Mouse (Mus musculus) lung, postnatal 10 days (tissue): ENCODE data around the gene Csnk1g1.

Source experiments
- DNase-seq: peaks from one replicate; pipeline ENCODE4 v3.0.0; 2021

Gene Csnk1g1

GRCm38 (mm10) chr9:65998965-65999364 lies 90.2 kb downstream of the Csnk1g1 start:
- DNase-seq, result no peak

DNA sequence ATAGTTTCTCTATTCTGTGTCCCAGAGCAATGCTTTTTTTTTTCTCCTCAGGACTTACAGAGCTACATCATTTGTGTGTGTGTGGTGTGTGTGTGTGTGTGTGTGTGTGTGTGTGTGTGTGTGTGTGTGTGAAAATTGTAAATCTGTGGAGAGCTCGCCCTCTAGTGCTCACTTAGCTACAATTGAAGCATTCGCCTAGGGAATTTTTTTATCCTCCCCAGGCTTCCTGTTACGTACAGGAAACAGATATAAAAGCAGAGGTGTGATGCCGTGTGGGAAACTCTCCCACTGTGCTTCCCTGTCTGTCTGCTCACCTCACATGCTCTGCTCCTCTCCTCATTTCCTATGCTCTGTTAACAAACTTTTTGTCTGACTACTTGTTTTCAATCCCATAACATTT lies 95.7 kb downstream of the Csnk1g1 start:
- peak; percentile 77 for DNase-seq

GRCm38 (mm10) chr9:66007603-66008202 lies 99.0 kb downstream of the Csnk1g1 start:
- DNase-seq, result no peak

DNA sequence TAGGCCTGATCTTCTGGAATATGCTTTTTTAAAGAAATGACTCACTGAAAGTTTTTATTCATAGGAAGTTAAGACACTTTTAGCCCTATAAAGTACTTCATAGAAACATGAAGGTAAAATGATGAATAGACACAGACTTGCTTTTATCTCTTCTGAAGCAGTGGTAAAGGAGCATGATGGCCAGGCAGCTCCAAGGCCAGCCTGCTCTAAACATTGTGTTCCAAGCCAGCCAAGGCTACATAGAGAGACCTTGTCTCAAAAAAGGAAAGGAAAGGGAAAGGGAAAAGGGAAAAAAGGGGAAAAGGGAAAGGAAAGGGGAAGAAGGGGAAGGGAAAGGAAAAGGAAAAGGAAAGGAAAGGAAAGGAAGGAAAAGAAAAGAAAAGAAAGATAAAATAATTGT lies 111.9 kb downstream of the Csnk1g1 start:
- DNase-seq, result no peak

- no peak for DNase-seq
These were observed 129.4 kb downstream of the Csnk1g1 start for GRCm38 (mm10) chr9:66038082-66038481.

GRCm38 (mm10) chr9:66038581-66038980 lies 129.9 kb downstream of the Csnk1g1 start:
- no peak for DNase-seq

DNA sequence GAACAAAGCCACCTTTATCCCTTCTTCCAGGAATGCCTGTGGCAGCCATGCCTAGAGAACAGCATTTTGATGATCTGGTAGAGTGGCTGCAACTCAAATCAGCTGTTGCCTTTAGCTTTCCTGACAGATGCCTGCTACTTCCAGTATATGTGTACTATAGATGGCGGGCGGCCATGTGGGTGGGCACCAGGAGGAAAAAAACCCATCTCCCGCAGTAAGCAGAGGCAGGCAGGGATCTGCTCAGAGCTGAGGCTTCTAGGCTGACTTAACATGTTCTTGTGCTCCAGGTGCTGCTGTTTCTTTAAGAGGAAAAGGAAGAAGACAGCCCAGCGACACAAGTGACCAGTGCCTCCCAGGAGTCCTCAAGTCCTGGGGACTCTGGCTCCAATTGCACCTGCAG lies 130.6 kb downstream of the Csnk1g1 start:
- DNase-seq, result no peak

GRCm38 (mm10) chr9:66040801-66041200 lies 132.1 kb downstream of the Csnk1g1 start:
- DNase-seq, result no peak

GRCm38 (mm10) chr9:66042331-66042730 lies 133.6 kb downstream of the Csnk1g1 start:
- DNase-seq, result peak; percentile 47

DNA sequence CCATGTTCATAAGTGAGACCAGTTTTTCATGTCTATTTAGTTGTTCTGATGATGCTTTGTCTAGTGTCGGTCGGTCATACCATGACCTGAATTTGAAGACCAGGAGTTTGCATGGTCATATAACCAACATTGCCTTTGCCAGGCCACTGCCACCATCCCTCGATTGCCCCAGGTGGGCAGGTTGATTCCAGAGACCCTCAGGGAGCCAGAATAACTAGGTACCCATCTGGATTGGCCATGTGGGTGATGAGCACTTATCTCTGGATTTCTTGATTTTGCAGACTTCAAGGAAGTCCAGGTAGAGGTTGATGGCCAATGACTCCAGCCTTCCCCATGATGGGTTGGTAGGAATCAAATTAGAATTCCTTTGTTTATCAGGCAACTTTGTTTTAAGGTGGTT lies 134.5 kb downstream of the Csnk1g1 start:
- no peak for DNase-seq

DNA sequence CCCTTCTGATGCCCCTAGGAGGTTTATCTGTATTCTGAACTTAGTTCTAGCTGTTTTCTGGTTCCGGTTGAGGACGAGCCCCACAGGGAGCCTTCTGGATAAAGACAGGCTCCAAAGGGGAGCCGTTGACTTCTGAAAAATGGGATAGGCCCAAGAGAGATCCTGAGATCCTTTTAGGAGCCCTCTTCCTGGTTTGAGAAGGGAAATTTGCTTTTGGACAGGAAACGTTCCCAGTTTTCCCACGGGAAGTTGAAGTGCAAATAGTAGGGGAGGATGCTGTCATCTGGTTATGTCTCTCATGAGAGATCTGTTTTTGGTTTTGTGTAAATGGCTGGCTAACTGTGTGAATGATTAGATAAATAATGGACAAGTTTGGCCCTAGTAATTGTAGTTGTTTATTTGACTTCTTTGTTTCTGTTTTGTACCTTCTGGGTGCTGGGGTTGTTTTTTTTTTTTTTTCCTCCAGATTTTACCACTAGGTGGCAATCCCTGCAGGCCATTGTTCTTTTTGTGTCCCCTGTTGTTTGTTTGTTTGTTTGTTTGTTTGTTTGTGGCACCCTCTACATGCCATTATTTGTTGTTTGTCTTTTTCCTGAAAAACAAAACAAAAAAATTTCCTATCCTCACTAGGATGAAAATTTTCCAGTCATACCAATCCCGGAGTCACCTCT lies 141.3 kb downstream of the Csnk1g1 start:
- DNase-seq, result no peak

GRCm38 (mm10) chr9:66051493-66051892 lies 142.8 kb downstream of the Csnk1g1 start:
- no peak for DNase-seq

DNA sequence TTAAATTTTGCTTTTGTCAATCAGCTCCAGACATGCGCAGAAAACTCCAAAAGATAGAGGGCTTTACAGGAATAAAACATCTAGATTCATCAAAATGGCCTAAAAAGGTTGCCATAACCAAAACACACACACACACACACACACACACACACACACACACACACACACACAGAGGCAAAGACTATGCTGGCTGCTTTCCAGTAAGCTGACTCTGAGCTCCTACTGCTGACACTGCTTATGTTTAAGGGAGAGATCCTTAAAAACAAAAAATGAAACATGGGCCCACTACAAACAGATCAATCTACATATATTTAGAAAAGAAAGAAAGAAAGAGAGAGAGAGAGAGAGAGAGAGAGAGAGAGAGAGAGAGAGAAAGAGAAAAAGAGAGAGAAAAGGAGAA lies 144.0 kb downstream of the Csnk1g1 start:
- DNase-seq, result no peak

GRCm38 (mm10) chr9:66053620-66054019 lies 144.9 kb downstream of the Csnk1g1 start:
- no peak for DNase-seq

DNA sequence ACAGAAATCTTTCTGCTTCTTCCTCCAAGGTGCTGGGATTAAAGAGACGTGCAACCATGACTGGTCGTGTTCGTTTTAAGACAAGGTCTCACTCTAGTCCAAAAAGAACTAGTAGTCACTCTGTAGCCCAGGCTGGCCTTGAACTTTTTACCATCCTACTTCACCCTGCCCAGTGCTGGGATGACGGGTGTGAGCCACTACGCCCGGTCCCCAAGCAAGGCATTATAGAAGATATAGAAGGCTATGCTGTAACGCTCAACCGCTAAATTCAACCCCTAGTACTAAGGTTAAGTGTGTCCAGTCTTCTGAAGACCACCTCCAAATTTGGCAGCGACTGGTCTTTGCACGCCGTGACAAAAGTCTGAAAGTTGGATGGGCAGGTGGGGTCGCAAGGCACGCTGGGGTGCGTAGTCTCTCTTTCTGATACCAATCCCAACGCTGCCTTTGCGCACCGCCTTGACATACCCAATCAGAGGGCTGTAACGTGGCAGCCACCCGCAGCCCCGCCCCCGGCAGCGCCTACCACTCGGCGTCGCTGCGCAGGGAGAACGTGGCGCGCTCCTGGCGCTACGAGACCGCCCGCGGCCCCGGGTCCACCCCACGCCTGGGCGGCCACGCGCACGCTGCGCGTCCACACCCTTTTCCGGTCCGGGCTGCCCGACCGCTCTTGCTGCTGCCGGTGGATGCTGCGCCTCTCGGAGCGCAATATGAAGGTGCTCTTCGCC lies 151.0 kb downstream of the Csnk1g1 start, which contains the start of gene Ppib:
Gene Ppib (plus strand): TSS at position 640 of the 725 bp plus-strand sequence.
- peak; percentile 99 for DNase-seq

GRCm38 (mm10) chr9:66060308-66060647 lies 151.6 kb downstream of the Csnk1g1 start:
- DNase-seq, result no peak

DNA sequence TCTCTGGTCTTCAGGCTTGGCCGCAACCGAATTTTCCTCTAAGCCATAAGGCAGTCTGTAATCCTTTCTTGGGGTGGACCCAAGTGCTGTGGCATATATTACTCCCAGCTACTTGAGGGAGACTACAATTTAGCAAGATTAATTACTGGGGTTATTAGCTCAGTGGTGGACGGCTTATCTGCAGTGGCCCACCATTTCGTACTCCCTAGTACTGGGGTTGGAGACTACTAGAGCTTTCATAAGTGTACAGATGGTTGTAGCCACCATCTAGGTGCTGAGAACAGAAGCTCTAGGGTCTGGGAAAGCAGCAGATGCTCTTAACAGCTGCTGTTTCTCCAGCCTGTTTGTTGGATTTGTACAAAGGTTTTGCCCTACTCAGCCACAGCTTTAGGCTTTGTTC lies 152.3 kb downstream of the Csnk1g1 start:
- no peak for DNase-seq

GRCm38 (mm10) chr9:66061656-66062055 lies 152.9 kb downstream of the Csnk1g1 start:
- DNase-seq, result no peak

DNA sequence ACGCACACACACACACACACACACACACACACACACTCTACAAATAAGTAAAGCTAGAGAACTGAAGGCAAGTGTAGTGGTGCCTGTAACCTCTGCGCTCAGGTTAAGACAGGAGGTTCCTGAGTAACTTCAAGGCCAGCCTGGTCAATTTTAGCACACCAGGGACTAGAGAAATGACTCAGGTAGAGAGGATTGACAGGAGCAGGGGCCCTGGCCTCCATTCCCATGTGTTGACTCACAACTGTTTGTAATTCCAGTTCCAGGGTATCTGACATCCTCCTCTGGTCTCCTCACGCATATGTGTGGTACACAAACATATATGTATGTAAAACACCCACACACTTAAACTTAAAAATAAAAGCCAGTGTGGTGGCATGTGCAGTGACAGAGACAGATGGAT lies 154.7 kb downstream of the Csnk1g1 start:
- no peak for DNase-seq

GRCm38 (mm10) chr9:66064316-66064715 lies 155.6 kb downstream of the Csnk1g1 start:
- no peak for DNase-seq

- DNase-seq, result no peak
These were observed 158.1 kb downstream of the Csnk1g1 start for GRCm38 (mm10) chr9:66066791-66067190.

DNA sequence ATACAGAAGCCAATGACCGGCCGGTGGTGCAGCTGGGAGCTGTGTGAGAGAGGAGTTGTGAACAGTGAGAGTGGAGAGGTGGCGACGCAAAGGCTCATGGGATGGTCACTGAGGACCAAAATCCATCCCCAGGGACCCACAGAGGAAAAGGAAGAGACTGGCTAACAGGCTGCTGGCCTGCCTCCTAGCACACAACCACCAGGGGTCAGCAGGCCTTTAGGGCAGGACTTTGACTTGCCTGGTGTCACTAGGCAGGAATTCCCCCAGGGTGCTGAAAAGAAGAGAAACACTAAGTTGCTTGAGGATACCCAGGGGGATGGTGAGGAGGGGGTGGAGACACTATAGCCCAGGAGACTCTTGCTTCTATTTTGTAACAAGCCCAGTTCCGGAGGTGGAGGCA lies 158.8 kb downstream of the Csnk1g1 start:
- DNase-seq, result peak; percentile 72

DNA sequence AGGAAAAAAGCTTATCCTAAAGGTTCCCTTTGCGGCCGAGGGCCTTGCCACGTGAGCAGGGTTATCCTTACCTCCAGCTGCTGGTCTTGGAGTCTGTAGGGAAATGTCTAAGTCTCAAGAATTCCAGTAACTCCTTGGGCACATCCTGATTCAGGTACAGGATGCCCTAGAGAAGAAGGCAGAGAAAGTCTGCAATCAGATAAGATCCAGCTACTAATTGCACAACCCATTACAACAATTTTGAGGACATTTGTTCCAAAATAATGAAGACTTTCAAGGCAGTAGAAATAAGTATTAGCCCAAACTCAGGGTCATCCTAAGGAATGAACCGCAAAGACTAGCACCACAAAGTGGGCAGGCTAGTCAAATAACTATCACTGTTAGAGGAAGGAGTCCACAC lies 159.3 kb downstream of the Csnk1g1 start:
- DNase-seq, result no peak

- peak; percentile 40 for DNase-seq
These were observed 160.3 kb downstream of the Csnk1g1 start for GRCm38 (mm10) chr9:66068971-66069391.
